Mouse (Mus musculus) c-Kit-negative CD71-positive TER-119-positive erythroid progenitor cells, embryonic 14.5 days (primary cell): ENCODE data around the gene Masp2.
A peak's percentile ranks its signal among the peaks of the same experiment; 100 is the strongest.

Source experiments
- DNase-seq: peaks from one replicate; pipeline ENCODE4 v3.0.0-alpha.2; 2013; ENCODE audit warnings: low read depth, low spot score

Masp2 gene

DNA sequence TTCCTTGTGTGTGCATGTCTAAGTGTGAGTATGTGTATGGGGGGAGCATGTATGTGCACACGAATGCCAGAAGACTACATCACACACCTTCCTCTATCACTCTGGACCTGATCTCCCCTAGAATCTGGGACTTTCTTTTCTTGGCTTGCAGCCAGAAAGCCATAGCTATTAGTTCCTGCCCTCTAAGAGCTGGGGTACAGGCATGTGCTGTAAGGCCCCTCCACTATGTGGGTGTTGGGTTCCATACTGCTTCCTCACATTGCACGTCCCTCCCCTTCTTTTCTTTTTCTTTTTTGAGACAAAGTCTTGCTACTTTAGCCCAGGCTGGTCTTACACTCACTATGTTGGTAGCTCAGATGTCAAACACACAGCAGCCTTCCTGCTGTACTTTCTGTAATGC lies 33.0 kb downstream of the Masp2 start:
- DNase-seq: no peak

DNA sequence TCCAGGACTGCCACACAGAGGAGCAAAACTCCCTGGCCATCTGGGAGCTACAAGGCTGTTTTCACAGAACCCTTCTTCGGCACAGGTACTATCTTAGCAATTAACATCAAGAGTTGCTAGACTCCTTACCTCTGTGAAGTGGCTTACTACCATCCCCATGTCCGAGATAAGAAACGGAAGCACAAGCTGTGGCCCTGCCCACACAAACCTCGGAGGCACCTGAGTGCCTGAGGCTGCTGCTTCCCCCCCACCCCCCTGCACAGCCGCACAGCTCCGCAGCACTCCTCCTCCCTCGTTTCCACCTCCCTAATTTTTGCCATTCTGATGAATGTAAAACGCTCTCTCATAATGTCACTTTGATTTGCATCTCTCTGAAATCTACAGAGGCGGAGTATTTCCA lies 35.9 kb downstream of the Masp2 start:
- no peak for DNase-seq

DNA sequence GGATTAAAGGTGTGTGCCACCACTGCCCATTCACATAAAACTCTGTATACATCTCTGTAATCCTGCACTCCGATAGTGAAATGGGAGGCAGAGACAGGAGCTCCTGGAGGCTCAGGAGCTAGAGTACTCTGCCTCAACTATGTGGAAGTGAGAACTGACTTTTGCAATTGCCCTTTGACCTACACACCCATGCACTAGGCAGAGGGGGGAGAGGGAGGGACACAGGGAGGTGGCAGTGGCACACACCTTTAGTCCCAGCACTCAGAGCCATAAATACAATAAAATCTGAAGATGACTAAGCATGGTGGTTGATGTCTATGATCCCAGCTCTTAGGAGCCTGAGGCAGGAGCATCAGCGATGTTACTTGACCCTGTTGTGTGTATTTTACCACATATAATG lies 37.1 kb downstream of the Masp2 start:
- no peak for DNase-seq

DNA sequence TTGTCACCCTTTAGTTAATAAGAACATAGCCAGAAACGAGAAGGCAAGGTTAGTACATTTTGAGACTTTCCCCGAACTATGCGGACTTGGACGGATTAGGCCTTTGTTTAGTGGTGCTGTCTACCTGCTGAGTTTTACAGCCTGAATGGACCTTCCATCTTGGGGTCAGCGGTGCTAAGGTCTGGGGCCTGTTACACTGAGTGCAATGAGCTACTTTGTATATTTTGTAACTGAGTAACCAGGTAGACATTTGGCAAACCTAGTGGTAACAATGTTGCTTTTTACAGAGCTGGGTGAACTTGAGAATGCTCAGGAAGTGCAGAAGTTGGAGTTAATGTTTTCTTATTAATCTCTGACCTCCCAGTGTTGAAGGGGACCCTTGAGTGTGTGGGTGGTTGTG lies 38.8 kb downstream of the Masp2 start:
- DNase-seq: no peak

DNA sequence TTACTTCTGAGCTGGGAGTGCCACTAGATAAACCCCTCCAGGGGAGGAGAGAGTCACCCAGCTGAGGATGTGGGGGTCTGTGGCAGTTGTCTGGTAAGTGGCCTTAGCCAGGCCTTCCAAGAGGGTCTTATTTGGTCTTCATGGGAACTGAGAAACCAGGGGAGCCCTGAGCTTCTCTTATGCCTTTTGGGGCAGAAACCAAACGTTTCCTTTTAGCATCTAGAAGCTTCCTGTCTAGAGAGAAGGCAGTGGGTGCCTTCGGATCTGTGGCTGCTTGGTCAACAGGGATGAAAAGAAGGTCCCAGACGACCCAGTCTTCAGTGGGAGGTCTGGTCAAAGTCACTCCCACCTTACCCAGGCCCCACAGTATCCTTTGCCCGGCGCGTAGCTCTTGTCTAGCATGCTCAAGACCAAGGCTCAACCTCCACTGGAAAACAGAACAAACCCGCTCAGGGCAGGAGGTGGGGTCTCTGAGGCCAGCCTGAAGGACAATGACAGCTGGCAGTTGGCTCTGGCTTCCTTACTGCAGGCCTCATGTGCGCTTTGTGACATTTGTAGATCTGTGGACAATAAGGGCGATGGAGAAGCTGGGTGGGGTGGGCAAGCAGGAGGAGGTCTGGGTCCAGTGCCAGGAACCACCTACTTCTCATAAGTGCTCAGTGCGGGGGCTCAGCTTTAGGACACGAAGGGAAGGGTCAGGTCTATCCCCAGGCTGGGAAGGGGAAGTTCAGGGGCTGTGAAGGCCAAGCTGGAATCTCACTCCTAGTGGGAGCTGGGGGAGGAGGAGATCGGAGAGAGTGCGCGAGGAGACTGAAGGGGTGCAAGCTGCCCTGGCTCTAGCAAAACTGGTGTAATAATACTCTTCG lies 41.2 kb downstream of the Masp2 start, which contains the start of gene Gm572:
Gene Gm572 (plus strand): TSS at position 27 of the 866 bp plus-strand sequence.
- no peak for DNase-seq

DNA sequence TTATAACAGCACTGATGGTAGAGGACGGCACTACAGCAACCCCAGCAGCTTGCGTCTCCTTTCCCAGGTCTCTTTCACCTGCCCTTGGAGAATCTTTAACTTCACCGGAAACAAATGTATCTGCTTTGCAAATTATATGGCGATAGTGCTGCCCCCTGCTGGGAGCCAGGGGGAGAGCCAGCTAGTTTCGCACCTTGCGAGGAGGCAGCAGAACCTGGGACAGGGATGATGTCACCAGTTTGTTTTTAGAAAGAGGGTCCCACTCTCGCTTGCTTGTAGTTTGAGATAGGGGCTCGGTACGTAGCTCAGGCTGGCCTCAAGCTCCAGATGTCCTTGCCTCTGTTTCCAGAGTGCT lies 41.8 kb downstream of the Masp2 start:
- DNase-seq: no peak

- no peak for DNase-seq
These were observed 42.6 kb downstream of the Masp2 start for GRCm38 (mm10) chr4:148644926-148645325.

GRCm38 (mm10) chr4:148646616-148647015 lies 44.3 kb downstream of the Masp2 start:
- DNase-seq: no peak

DNA sequence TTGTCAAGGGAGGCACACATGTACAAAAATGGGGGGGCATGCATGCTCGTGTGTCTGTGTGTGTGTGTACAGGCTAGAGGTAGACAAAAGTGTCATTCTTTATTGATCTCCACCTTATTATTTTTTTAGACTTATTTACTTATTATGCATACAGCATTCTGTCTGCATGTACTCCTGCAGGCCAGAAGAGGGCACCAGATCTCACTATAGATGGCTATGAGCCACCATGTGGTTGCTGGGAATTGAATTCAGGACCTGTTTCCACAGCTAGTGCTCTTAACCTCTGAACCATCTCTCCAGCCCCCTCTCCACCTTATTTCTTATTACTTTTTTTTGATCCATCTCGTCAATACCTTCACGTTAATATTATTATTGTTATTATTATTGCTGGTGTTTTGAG lies 47.0 kb downstream of the Masp2 start:
- no peak for DNase-seq

- no peak for DNase-seq
These were observed 48.7 kb downstream of the Masp2 start for GRCm38 (mm10) chr4:148651045-148651444.

GRCm38 (mm10) chr4:148654701-148655398 lies 52.5 kb downstream of the Masp2 start:
- no peak for DNase-seq

DNA sequence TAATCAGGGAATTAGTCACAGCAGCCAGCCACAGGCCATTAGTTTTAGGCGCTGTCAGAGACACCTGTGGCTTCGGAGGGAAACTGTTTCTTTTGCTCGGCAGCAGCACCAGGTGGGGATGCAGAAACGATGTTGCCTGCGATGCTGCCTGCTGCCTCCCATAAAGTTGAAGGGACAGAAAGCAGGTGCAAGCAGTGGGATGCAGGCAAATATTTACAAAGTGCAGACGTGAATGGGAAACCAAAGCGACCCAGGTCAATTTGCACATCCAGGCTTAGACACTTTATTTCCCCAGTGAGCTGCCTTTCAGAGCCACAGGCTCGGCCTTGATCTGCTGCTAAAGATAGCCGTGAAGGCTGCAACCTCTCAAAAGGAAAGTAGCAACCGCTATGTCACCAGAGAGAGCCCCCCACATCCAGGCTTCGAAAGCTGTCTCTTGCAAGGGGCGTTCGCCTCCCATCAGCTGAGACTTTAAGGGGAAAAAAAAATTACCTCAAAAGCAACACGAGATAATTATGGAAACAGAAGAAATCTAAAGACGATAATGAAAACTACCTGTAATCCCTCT lies 54.4 kb downstream of the Masp2 start:
- no peak for DNase-seq

- DNase-seq: no peak
These were observed 55.4 kb downstream of the Masp2 start for GRCm38 (mm10) chr4:148657776-148658175.

GRCm38 (mm10) chr4:148660174-148660573 lies 57.8 kb downstream of the Masp2 start:
- no peak for DNase-seq

DNA sequence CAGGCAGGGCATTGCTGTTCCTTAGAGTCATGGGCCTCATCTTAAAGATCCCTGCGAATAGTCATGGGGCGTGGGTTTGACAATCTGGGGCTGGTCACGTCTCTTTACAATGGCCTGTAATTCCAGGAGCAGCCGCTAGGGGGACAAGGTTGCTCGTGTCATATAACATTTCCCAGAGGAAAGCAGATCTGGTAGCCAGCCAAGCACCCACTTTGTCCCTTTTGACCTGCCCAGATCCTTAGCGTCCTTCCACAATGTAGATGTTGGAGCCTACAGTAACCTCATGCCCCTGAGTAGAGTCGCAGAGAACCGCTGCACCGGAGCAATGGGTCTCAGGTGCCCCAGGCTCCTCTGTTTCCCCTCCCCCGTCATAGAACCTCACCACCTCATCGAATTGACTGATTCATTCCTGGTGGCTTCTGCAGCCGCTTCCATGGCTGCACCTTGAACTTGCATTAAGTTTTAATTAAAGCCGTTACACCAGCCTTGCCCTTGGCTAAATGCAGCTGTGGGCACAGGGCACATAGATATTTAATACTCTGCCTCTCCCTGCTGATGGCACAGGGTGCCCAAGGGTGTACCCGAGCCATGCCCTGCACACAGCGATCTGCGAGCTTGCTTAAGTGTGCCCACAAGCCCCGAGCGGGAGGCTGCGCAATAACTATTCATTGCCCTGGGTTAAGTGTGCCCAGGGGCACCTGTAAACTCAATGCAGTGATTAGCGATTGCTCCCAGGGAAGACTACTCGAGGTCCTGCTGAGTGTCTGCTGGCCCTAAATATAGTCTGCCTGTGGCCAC lies 60.0 kb downstream of the Masp2 start:
- peak; percentile 43 for DNase-seq

- DNase-seq: no peak
These were observed 61.0 kb downstream of the Masp2 start for GRCm38 (mm10) chr4:148663326-148663725.

- no peak for DNase-seq
These were observed 61.7 kb downstream of the Masp2 start for GRCm38 (mm10) chr4:148664021-148664420.
